Mouse (Mus musculus) limb, embryonic 14.5 days (tissue): ENCODE data around the gene Irf2bp1. TPM values are rescaled to one million over a fixed set of nuclear protein-coding genes. Genes with fewer than 3 reads are reported as not detected.

ENCODE experiments used
- ATAC-seq: fragments of 200-750 bp; cut with Nextera tagmentation; 2 replicates; pipeline ENCODE4 v1.8.0; 2017; ENCODE audit warnings: low read depth, moderate number of reproducible peaks, moderate TSS enrichment; ENCODE audit not compliant: low FRiP score
- DNase-seq: peaks from one replicate; pipeline ENCODE4 v3.0.0-alpha.2; 2015; ENCODE audit warnings: low spot score
- H3K27ac ChIP-seq: fragments of 300-500 bp; sonication (generic); replicated peaks from 2 replicates; pipeline ENCODE4 v1.5.1; 2014; ENCODE audit warnings: low read depth, mild to moderate bottlenecking, low read length, moderate library complexity, mixed read lengths
- H3K27me3 ChIP-seq: fragments of 300-500 bp; sonication (generic); 2 replicates; pipeline ENCODE4 v1.6.1; 2014; ENCODE audit warnings: low read length, mixed read lengths; ENCODE audit not compliant: control insufficient read depth, insufficient read depth
- H3K36me3 ChIP-seq: fragments of 300-500 bp; sonication (generic); 2 replicates; pipeline ENCODE4 v1.6.1; 2014; ENCODE audit warnings: mild to moderate bottlenecking, low read length, moderate library complexity, mixed read lengths; ENCODE audit not compliant: control insufficient read depth, insufficient read depth
- H3K4me1 ChIP-seq: fragments of 300-500 bp; sonication (generic); 2 replicates; pipeline ENCODE4 v1.6.1; 2014; ENCODE audit warnings: antibody characterized with exemption, low read length, mixed read lengths; ENCODE audit not compliant: control insufficient read depth, insufficient read depth
- H3K4me2 ChIP-seq: fragments of 300-500 bp; sonication (generic); replicated peaks from 2 replicates; pipeline ENCODE4 v1.6.1; 2014; ENCODE audit warnings: low read depth, mild to moderate bottlenecking, low read length, moderate library complexity; ENCODE audit not compliant: severe bottlenecking
- H3K4me3 ChIP-seq: fragments of 300-500 bp; sonication (generic); replicated peaks from 2 replicates; pipeline ENCODE4 v1.5.1; 2014; ENCODE audit warnings: low read length
- H3K9ac ChIP-seq: fragments of 300-500 bp; sonication (generic); 2 replicates; pipeline ENCODE4 v1.6.1; 2014; ENCODE audit warnings: mild to moderate bottlenecking, low read depth, low read length, moderate library complexity; ENCODE audit not compliant: severe bottlenecking
- H3K9me3 ChIP-seq: fragments of 300-500 bp; sonication (generic); 2 replicates; pipeline ENCODE4 v1.6.1; 2016; ENCODE audit warnings: low read length; ENCODE audit not compliant: control insufficient read depth
- POLR2A ChIP-seq: fragments of 200-500 bp; IDR thresholded peaks from 2 replicates; pipeline ENCODE4 v1.8.0; 2012; ENCODE audit warnings: inconsistent platforms, mild to moderate bottlenecking, moderate library complexity, borderline replicate concordance; ENCODE audit not compliant: insufficient read depth, insufficient read length; ENCODE audit errors: extremely low read depth
- WGBS: fragments of 180-500 bp; shearing (Covaris S2); extraction: QIAGEN DNeasy Blood & Tissue Kit; methylation state at CpG from one replicate; pipeline ENCODE4 v1.1.7; 2014; 5-methylcytosine and 5-hydroxymethylcytosine counted together
- polyA plus RNA-seq, 2 experiments: library from polyadenylated mRNA; depleted of rRNA in 1 of 2; stranded (reverse) in 1 of 2; unstranded in 1 of 2; fragments of >200 nt; fragmentation: Nextera tagmentation in 1 of 2; extraction: Ambion mirVana in 1 of 2; gene quantifications; 2 replicates each; pipeline versions ENCODE4 v1.2.1 to v1.2.3; 2012 to 2014

Irf2bp1 gene
- polyA plus RNA-seq, 2 experiments = 34.2 to 36.1 TPM

DNA sequence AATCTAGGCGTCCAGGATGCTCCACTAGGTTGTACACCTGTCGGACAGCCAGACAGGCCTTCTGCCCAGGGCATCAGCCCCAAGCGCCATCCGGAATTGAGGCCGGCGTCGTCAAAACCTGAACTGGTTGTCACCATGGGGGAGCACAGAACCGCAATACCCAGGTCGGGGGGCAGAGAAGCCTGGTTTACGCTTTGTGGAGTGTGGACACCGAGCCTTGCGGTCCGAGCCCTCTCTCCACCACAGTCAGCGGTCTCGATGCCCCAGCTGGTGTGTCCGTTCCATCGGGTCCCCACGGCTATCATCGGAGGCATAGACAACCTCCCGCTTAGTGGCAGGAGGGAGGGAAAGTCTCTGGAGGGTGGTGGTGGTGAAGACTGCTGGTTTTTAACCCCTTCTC, 41.0 kb upstream of the Irf2bp1 start:
- H3K4me1 ChIP-seq = peaks cover 3% of the 10 kb centered on the region; the same call in 1 of the 2 replicates
- H3K9me3 ChIP-seq = no peaks in the 10 kb centered on the region
- ATAC-seq (no peak), DNase-seq (no peak)
- no peaks in the 10 kb centered on the region for H3K36me3 ChIP-seq
- peaks cover 68% of the 10 kb centered on the region for H3K27me3 ChIP-seq
- no peak overlapping the region for H3K27ac ChIP-seq
- no peak overlapping the region for H3K4me2 ChIP-seq
- WGBS = under 1% methylated on average over 19 of the region's 20 CpGs
- H3K9ac ChIP-seq = no peak overlapping the region
- H3K4me3 ChIP-seq = peak overlapping the region; percentile 7; the same call in 1 of the 2 replicates
- TF ChIP-seq POLR2A = no peak

DNA sequence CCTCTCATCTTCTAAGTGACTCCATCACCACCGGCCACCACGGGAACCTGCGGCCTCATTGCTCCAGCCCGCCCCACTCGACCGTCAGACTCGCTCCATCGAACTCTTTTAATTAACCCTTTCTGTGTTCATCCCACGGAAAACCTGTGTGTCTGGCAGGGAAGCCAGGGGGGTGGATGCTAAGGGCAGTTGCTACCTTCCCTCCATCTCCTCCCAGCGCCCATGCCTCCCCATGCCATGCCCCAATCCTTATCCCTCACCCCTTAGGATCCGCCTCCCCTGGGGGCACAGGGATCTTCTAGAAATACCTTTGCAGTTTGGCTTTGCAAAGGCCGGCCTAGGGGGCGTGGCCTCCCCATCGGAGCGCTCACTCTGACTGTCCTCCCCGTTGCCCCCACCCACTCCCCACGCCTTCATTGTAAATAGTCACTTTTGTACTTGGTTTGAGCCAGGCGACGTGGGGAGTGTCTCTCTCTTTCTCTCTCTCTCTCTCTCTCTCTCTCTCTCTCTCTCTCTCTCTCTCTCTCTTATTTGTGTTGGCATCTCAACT, 40.5 kb upstream of the Irf2bp1 start:
- DNase-seq (no peak), ATAC-seq (no peak)
- Histone ChIP-seq H3K36me3 (no peaks in the 10 kb centered on the region), H3K4me1 (peaks cover 3% of the 10 kb centered on the region; the same call in 1 of the 2 replicates), H3K27me3 (peaks cover 63% of the 10 kb centered on the region), H3K9me3 (no peaks in the 10 kb centered on the region), H3K4me2 (no peak overlapping the region), H3K27ac (no peak overlapping the region), H3K9ac (no peak overlapping the region), H3K4me3 (no peak overlapping the region)
- WGBS = 1% methylated on average over 19 of the region's 19 CpGs
- no peak for TF ChIP-seq POLR2A

DNA sequence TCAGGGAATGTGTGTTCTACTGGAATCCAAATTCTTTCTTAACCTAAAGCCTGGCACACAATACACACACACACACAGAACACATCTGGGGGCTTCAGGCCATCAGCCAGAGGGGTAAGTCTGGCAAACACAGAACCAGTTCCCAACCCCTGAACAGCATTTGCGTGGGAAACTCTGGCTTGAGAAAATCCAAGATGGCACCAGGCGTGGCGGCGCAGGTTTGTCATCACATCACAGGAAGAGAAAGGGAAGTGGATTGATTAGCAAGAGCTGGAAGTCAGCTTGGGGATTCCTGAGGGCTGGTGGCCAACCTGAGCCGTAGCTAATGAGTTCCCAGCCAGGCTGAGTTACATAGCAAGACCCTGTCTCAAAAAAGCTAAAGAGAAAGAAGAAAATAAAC, 38.5 kb upstream of the Irf2bp1 start:
- H3K9me3 ChIP-seq = no peaks in the 10 kb centered on the region
- peaks cover 45% of the 10 kb centered on the region for H3K27me3 ChIP-seq
- TF ChIP-seq POLR2A = no peak
- no peak overlapping the region for H3K9ac ChIP-seq
- H3K4me1 ChIP-seq = peaks cover 3% of the 10 kb centered on the region; the same call in 1 of the 2 replicates
- no peak for DNase-seq
- no peak overlapping the region for H3K4me3 ChIP-seq
- no peak for ATAC-seq
- no peaks in the 10 kb centered on the region for H3K36me3 ChIP-seq
- 76% methylated on average over 5 of the region's 5 CpGs for WGBS
- H3K4me2 ChIP-seq = no peak overlapping the region
- no peak overlapping the region for H3K27ac ChIP-seq

DNA sequence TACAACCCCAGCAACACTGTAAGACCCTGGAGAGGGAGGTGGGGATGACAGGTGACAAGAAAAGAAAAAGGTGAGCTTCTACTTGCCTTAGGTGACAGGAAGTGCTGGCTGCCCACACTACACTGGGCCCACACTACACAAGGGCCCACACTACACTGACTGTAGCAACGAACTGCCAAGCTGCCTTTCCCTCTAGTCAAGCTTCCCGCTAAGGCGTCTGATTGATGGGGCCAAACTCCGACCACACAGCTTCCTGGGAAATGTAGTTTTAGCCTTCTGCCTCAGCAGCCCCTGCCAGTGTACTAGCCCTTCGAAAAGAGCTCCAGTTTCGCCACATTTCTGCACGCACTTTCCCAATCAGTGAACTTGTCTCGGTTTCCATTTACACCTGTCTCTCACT, 36.2 kb upstream of the Irf2bp1 start:
- no peak for ATAC-seq
- peaks cover 3% of the 10 kb centered on the region; the same call in 1 of the 2 replicates for H3K4me1 ChIP-seq
- DNase-seq = no peak
- peaks cover 22% of the 10 kb centered on the region for H3K27me3 ChIP-seq
- H3K36me3 ChIP-seq = no peaks in the 10 kb centered on the region
- H3K9me3 ChIP-seq = no peaks in the 10 kb centered on the region
- no peak overlapping the region for H3K4me2 ChIP-seq
- no peak for TF ChIP-seq POLR2A
- H3K4me3 ChIP-seq = no peak overlapping the region
- 12% methylated on average over 7 of the region's 8 CpGs for WGBS
- H3K27ac ChIP-seq = no peak overlapping the region
- H3K9ac ChIP-seq = no peak overlapping the region

DNA sequence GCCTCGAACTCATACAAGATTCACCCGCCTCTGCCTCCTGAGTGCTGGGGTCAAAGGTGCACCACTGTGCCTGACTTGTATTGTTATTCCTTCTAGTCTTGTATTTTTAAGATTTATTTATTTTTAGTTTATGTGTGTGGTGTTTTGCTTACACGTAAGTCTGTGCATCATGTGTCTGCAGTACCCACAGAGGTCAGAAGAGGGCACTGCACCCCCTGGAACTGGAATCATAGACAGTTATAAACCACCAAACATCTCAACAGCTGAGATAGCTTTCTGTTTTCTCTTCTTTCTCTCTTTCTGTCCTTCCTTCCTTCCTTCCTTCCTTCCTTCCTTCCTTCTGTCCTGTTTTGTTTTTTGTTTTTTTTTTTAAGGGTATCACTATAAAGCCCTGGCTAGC, 32.9 kb upstream of the Irf2bp1 start:
- Histone ChIP-seq H3K4me2 (no peak overlapping the region), H3K4me1 (no peaks in the 10 kb centered on the region), H3K4me3 (no peak overlapping the region), H3K27me3 (no peaks in the 10 kb centered on the region; the same call in 1 of the 2 replicates), H3K27ac (no peak overlapping the region), H3K9ac (no peak overlapping the region), H3K36me3 (no peaks in the 10 kb centered on the region), H3K9me3 (no peaks in the 10 kb centered on the region)
- DNase-seq (no peak), ATAC-seq (no peak)
- 89% methylated on average over 3 of the region's 3 CpGs for WGBS
- TF ChIP-seq POLR2A = no peak

DNA sequence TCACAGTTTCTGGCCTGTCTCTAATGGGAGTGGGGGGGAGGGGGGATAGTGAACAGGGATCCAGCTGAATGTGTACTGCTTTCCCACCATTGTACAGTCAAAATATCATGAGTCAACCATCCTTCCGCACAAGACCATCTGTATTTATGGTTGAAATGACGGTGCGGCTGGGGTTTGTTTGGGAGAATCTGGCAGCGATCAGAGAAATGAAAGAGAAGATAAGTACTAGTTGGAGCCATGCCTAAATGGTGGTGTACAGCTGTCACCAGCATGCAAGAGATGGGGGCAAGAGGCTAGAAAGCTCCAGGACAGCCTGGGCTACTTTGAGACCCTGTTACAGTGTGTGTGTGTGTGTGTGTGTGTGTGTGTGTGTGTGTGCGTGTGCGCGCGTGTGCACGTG, 25.5 kb upstream of the Irf2bp1 start:
- H3K27ac ChIP-seq = no peak overlapping the region
- H3K9me3 ChIP-seq = no peaks in the 10 kb centered on the region
- no peaks in the 10 kb centered on the region for H3K4me1 ChIP-seq
- ATAC-seq (no peak), DNase-seq (no peak)
- WGBS = 86% methylated on average over 9 of the region's 9 CpGs
- H3K27me3 ChIP-seq = no peaks in the 10 kb centered on the region
- H3K4me2 ChIP-seq = no peak overlapping the region
- no peak for TF ChIP-seq POLR2A
- H3K9ac ChIP-seq = no peak overlapping the region
- H3K4me3 ChIP-seq = no peak overlapping the region
- H3K36me3 ChIP-seq = no peaks in the 10 kb centered on the region
